Mouse (Mus musculus) adrenal gland, postnatal 36 days (tissue): Measurements from ENCODE around the gene Ccdc74a. TPM values are rescaled to one million over a fixed set of nuclear protein-coding genes. Genes with fewer than 3 reads are reported as not detected.
"Not testable (repeated sequence)": the region's sequence is repeated elsewhere in the genome, so short reads cannot be mapped to it uniquely, and the experiment has no call there.

Experiments
- DNase-seq, 2 experiments: peaks; one replicate each; pipeline ENCODE4 v3.0.0; 2021; ENCODE audit warnings: mixed read lengths in 1 of 2
- long read RNA-seq, 2 experiments: library from polyadenylated mRNA; stranded (forward); transcript quantifications; one replicate each; pipeline ENCODE4 v2.0.0; 2021; ENCODE audit warnings: borderline sequencing depth in 2 of 2
- total RNA-seq, 2 experiments: library from RNA; stranded (reverse); gene quantifications; 2 replicates each; pipeline ENCODE4 v1.2.3; 2021

Ccdc74a gene
- total RNA-seq, result 1 to 10 TPM; 1.5 to 2.5 TPM
- long read RNA-seq, experiment 1, partial matches to known transcripts, result 0 of 3 reads
- long read RNA-seq, experiment 1, other reads (novel, unspliced or antisense), result 0 of 3 reads
- long read RNA-seq, experiment 2, partial matches to known transcripts, result 0 of 1 reads
- long read RNA-seq, experiment 2, other reads (novel, unspliced or antisense), result 0 of 1 reads

DNA sequence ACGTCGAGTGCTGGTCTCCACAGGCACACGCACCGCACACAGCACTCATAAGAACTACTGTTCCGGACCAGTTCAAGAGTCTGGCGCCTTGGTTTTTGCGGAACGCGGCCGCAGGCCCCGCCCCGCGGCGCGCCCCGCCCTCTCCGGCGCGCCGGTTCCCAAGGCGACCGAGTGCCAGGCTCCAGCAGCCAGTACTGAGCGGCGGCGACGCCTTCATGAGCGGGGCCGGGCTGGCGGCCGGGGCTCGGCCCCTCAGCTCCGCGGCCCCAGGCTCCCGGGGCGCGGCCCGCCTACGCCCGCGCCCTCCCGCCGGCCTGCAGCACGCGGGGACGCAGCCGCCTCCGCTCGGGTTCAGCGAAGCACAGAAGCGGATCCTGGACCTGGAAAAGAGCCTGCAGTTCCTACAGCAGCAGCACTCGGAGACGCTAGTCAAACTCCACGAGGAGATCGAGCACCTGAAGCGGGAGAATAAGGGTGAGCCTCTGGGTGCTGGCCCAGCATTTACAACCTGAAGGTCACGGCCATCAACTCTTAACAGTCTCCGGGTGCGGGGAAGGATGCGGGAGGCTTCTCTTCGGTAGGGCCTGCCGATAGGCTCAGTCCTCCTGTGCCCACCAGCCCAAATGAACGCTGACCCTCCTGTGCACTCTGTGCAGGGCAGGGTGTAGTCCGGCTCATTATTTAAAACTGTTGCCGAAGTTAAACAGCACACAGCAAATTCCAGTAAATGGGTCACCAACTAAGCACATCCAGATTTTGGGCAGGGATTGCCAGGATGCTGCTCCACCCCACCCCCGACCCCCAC is at the start of gene Ccdc74a:
Gene Ccdc74a, plus strand, starts transcription at position 161 of the 805 bp plus-strand sequence.
- DNase-seq, result peak; percentile 90 to 91

DNA sequence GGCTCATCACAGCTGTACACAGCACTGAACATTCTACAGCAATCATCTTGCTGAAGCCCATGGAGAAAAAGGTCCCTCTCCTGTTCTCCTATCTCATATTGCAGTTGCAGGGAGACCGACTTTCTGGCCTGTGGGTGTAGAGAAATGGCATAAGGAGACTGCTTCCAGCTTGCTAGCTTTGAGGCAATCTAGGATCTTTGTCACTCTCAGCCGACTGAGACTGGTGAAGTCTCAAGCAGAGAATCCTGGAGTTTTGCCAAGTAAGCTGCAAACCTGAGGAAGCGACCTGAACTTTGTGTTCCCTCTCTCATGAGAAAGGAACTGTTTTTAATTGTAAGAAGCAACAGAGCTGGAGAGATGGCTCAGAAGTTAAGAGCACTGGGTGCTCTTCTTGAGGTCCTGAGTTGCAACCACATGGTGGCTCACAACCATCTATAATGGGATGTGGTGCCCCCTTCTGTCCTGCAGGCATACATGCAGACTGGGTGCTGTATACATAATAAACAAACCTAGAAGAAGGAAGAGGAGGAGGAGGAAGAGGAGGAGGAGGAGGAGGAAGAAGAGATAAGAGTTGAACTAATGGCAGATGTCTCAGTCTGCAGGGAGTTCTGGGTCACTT is 45.2 kb upstream of the Ccdc74a start:
- peak in 1 of 2 experiments; percentile 12 for DNase-seq

DNA sequence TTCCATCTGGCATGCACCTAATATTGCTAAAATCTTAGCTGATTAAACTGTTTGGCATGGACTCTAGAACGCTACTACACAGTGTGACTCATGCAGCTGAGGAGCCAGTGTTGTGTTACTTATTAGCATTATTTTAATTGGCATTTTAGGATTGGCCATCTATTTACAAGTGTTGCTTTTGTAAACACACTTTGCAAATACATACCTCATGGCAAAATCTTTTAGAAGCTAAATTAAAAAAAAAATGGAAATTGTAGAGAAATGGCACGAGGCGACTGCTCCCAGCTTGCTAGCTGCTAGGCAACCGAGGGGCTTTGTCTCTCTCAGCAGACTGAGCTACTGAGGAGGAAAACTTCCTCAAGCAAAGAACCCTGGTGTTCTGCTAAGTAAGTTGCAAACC is 41.3 kb upstream of the Ccdc74a start:
- DNase-seq, result no peak

DNA sequence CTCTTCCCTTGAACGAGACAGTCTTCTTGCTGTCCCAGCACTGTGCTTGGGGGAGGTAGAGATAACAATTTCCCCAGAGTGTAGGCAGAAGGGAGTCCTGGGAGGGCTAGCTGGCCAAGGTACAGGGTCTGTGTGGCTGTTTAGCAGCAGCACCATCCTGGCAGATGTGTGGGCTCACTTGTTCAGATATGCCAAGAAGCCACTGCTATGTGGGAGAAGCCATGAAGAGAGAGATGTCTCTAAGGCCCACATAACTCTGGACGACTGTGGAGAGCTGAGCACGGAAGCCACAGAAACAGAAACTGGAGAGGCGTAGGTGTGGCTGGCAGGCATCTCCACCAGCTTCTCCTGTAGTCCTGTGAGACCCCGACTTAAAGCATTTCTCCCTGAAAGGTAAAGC is 40.6 kb upstream of the Ccdc74a start:
- no peak for DNase-seq

DNA sequence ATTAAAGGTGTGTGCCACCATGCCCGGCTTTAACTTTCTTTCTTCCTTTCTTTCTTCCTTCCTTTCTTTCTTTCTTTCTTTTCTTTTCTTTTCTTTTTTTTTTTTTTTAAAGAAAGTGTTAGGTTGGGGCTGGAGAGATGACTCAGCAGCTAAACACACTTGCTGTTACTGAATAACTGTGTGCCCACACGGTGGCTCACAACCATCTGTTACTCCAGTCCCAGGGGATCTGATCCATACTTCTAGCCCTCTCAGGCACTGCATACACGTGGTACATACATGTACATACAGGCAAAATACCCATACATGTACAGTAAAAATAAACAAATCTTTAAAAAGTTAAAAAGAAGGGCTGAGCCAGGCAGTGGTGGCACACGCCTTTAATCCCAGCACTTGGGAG is 34.9 kb upstream of the Ccdc74a start:
- DNase-seq, result no peak

DNA sequence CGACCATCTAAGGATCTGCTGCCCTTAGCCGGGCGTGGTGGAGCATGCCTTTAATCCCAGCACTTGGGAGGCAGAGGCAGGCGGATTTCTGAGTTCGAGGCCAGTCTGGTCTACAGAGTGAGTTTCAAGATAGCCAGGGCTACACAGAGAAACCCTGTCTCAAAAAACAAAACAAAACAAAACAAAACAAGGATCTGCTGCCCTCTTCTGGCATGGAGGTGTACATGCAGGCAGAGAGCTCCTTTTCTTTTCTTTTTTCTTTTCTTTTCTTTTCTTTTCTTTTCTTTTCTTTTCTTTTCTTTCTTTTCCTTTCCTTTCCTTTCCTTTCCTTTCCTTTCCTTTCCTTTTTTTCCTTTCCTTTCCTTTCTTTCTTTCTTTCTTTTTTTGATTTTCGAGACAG is 31.5 kb upstream of the Ccdc74a start:
- not testable (repeated sequence) for DNase-seq

DNA sequence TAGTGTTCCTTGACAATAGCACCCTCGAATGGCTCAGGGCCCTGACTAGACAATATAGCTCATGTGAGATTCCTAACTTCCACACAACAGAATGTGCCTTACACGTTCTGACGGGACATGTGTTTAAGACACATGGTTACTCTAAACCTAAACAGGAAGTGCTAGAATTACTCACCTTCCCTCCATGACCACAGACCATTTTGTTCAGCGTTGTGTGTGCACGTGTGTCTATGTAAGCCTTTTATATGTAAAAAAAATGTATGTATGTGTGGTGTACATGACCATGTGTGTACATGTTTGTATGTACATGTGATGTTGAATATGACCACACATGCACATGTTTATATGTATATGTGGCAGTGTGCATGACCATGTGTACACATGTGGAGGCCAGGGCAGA is 30.1 kb upstream of the Ccdc74a start:
- DNase-seq, result no peak

DNA sequence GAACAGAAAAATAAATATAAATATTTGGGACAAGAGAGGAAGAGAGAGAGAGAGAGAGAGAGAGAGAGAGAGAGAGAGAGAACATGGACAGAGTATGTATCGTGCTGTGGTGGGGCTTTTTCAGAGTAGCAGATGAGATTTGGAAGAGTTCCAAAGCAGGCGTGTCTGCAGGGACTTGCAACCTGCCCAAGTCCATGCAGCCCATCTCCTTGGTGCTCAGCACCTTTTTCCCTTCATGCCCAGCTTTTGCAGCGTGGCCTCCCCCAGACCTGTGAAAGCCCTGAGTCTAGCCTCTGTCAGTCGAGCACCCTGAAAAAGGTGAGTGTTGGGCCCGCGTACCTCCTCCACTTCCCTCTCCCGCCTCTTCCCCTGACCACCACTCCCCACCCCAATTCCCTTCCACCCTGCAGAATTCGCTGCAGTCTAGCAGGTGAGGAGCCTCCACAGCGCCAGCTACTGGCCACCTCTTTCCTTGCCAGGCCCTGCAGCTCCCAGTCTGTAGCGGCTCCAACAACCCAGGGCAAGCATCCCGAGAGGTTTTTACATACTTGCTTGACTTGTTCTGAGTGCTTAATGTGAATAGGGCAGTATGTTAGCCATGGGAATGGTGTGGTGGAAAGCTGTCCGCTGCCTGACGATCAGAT is 28.2 kb upstream of the Ccdc74a start:
- DNase-seq, result peak; percentile 44 to 52

DNA sequence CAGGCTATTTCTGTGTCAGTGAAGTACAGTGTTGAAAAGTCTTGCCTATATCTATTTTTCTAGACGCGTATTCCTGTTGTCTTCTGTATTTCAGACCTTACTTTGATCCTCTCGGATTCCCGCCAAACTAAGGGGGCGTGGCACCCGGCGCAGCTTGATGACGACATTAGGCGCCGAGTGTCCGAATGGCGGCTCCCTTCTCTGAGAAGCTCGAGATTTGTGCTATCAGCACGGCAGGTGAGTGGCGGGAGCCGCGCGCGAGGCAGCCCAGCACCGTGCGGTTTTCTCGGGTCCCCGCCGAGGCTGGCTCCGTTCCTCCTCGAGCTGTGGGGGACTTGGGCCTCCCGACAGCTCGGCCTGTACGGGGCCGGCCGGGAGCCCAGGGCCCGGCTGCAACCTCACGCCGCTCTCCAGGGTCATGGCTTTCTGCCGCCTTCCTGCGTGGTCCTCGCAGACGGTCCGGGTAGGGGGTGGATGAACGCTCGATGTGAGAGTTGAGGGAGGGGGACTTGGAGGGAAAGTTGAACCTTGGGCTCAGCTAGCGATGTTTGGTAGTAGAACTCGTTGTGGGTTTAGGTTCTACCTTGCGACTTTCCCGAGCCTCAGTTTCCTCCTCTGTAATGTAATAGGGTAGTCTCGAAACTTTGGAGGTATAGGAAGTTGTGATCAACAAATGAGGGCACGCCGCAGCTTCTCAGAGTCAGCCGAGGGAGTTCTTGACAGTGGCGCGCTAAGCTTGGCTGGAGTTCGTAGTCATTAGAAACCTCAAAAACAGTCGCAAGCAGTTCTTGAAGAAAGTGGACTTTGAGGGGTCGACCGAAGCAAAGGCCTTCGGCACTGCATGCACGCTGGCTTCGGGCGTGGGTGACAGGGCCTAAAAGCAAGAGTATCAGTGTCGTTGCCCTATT is 26.8 kb upstream of the Ccdc74a start, which contains the start of gene Smpd4:
Gene Smpd4, plus strand, starts transcription at position 157 of the 908 bp plus-strand sequence.
- peak; percentile 93 to 94 for DNase-seq

DNA sequence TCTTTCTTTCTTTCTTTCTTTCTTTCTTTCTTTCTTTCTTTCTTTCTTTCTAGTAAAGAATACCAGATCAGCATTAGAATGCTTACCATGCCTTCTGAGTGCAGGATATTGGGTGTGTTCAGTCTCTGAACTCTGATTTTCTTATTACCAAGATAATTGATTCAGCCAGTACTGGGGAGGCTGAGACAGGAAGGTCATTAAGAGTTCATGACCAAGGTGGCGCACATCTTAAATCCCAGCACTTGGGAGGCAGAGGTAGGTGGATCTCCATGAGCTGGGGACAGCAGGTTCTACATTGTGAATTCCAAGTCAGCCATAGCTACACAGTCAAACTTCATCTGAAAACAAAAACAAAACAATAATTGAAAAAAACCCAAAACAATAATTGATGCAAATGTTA is 24.3 kb upstream of the Ccdc74a start:
- no peak for DNase-seq

DNA sequence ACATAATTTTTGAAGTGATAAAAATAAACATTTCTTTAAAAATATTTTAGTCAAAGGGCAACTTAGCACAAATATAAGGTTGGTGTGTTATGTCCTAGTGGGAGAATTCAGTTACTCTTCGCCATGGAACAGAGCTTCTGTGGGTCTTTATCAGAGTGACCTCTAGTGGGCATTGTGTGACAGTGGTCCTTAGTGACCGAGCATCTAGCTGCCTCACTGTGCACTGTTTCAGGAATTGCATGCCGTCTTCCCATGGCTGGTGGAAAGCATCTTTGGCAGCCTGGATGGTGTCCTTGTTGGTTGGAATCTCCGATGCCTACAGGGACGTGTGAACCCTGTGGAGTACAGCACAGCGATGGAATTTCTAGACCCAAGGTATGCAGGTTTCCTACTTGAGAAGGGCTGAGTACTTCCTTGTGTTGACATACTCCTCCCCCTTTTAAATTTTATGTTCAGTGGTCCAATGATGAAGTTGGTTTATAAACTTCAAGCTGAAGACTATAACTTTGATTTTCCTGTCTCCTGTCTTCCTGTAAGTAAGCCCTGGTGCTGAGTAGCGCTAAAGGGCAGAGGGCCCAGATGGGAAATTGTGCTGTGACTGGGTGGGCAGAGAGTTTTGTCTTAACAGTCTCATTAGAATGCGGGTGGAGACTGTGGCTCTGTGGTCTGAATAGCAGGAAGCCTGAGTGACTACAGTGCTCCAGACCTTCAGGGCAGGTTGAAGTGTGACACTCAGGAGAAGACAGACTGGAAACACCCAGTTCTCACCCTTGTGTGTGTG is 20.6 kb upstream of the Ccdc74a start:
- DNase-seq, result no peak

DNA sequence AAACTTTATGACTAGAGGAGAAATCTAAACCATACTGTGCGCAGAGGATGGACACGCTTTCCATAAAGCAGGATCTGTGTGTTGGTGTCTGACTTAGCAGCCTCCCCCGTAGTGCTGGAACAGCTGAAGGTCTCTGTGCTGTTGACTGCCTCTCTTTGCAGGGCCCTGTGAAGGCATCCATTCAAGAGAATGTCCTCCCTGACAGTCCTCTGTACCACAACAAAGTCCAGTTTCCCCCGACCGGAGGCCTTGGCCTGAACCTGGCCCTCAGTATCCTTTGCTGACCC is 20.1 kb upstream of the Ccdc74a start:
- no peak for DNase-seq

DNA sequence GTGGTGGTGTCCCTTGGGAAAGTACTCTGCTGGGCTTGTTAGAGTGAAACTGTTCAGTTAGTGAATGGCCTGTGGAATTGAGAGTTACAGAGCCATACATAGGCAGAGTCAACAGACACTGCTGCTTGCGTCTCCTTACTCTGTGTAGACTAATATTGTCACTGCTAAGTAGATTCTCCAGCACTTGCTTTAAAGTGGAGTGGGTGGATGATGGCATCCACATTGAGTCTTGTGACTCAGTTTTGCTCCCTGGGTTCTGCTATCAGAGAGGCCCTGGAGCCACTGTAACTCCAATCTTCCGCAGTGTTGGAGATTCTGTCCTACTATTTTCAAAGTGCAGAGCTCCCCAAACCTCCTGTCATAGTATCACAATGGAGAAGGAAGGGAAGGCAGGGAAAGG is 13.7 kb upstream of the Ccdc74a start:
- no peak for DNase-seq

DNA sequence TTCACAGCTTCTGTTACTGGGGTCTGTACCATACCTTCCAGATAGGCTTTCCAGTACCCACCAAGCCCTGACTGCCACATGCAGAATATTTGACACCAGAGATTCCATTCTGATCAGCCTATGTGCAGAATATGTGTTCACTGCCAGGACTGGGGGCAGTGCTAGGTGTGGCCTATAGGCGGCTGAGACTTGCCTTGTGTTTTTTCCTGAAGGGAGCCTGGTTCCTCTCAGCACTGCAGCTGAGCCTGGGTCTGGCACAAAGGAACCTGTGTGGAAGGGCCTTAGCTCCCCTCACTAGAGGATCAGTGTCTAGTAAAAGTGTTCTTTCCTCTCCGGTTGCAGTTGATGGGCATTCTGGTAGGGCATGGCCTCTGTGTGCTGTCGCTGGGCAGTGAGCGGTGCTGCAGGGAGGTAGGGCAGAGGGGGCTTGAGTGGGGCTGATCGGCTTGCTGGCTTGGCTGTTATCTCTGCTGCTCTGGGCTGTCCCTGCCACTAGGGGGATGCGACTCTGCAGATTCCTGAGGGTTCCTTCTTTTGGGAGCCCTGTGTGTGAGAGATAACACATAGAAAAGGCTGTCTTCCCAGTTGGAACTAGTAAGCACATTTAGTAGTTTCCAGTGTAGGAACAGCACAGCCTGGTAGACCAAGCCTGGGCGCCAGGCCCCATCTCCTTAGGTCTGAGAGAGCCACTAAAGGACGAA is 12.6 kb upstream of the Ccdc74a start:
- DNase-seq, result no peak

DNA sequence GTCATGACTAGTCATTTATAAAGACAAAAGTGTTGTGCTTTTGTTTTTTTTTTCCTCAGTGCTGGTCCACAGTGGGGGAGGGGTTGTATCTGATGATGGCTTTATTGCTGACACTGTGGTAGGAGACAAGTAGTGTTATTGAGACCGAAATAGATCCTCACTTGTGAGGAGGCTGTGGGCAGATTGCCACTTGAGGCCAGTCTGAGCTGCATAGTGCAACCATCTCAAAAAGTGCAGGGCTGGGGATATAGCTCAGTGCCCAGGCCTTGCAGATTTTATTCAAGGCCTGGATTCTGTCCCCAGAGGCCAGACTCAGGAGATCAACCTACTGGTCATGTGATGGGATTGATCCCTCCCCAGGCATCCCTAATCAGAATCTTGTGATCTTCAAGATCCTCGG is 9.4 kb upstream of the Ccdc74a start:
- DNase-seq, result no peak

DNA sequence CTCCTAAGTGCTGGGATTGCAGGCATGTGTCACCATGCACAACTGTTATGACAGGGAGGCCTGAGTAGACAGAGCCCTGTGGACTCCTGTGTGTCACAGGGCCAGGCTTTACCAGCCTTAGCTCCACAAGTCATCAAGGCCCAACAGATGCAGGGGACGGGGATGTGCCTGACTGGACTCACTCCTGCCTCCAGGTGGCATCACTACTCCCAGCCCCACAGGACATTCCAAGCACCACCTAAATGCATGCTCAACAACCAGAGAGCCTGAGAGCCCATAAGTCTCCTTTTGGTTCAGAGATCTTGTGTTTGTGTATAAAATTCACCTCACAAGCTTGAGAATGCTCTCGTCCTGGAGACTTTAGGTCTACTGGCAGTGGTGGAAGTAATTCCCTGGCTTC is 8.7 kb upstream of the Ccdc74a start:
- no peak for DNase-seq

DNA sequence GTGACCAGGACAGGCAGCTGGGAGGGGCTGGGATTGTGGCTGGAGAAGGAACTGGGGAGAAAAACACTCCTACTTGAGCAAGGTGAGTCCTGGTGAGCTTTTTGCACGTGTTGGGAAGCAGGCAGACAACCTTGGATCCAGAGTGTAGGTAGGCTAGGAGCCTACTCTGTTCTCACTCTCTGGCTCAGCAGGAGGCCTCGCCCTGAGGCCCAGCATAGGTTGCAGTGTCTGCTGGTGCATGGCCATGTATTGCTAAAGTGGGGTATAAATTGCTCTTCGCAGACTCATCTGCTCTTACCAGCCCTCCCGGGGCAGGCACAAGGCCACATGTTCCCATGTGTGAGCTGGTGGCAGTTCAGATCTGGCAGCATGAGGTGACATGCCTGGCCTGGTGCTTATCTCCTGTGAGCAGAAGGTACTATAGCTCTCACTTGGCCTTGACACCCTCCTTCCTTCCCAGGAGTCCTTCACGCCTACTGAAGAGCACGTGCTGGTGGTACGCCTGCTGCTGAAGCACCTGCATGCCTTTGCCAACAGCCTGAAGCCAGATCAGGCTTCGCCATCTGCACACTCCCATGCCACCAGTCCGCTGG is 8.1 kb upstream of the Ccdc74a start:
- no peak for DNase-seq

DNA sequence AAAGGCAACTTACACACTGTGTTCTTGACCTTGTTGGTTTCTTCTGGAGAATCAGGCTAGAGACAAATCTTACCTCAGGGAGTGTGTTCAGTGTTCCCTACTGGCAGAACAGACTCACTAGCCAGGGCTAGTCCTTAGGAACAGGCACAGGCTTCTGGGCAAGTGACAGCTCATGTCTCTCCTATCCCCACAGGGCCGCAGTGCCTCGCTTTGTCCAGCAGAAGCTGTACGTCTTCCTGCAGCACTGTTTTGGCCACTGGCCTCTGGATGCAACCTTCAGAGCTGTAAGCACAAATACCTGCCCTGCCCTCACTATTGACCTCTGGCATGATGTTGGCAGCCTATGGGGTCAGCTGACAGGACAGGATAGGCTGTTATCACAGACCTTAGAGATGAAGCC is 7.2 kb upstream of the Ccdc74a start:
- DNase-seq, result no peak

DNA sequence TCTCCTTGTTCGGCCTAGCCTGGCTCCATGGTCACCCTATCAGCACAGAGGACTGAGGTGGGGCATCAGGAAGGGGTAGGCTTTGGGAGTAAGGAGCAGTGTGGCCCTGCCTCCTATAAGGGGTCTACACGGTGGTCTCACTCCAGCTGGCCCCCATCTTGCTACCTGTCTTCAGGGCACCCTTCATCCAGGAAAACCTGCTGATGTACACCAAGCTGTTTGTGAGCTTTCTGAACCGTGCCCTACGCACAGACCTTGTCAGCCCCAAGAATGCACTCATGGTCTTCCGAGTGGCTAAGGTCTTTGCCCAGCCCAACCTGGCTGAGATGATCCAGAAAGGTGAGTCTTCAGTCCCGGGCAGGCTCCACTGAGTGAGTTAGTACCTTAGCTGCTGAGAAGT is 6.3 kb upstream of the Ccdc74a start:
- DNase-seq, result no peak

DNA sequence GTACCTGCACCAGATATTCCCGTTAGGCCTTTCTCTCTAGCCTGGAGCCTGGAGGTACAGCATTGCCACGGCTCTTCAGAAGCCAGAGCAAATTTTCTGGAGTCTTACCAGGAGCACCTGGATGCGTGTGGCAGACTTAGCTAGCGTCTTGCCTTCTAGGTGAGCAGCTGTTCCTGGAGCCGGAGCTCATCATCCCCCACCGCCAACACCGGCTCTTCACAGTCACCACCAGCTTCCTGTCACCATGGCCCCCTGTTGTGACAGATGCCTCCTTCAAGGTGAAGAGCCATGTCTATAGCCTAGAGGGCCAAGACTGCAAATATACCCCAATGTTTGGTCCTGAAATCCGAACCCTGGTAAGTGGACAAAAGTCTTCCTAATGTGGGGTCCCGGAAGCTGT is 5.6 kb upstream of the Ccdc74a start:
- DNase-seq, result no peak
